Mouse (Mus musculus): Measurements from ENCODE around the gene Agap1. TPM values are rescaled to one million over a fixed set of nuclear protein-coding genes. Genes with fewer than 3 reads are reported as not detected.

The Agap1 gene
- polyA plus RNA-seq, 1 experiment from 2014 or later = 10.3 TPM

GRCm38 (mm10) chr1:89775750-89776149 lies 321.1 kb downstream of the Agap1 start:
- H3K27ac ChIP-seq = no peak overlapping the region
- no peaks in the 10 kb centered on the region for H3K27me3 ChIP-seq (ENCODE audit: insufficient read depth, poor library complexity, severe bottlenecking)
- peaks cover 14% of the 10 kb centered on the region; the same call in 1 of the 2 replicates for H3K36me3 ChIP-seq
- H3K4me3 ChIP-seq = no peak overlapping the region
- H3K4me1 ChIP-seq = peaks cover 11% of the 10 kb centered on the region
- WGBS = 68% methylated on average over 4 of the region's 4 CpGs
- DNase-seq (ENCODE audit: low spot score) = no peak
- H3K9me3 ChIP-seq = no peaks in the 10 kb centered on the region

DNA sequence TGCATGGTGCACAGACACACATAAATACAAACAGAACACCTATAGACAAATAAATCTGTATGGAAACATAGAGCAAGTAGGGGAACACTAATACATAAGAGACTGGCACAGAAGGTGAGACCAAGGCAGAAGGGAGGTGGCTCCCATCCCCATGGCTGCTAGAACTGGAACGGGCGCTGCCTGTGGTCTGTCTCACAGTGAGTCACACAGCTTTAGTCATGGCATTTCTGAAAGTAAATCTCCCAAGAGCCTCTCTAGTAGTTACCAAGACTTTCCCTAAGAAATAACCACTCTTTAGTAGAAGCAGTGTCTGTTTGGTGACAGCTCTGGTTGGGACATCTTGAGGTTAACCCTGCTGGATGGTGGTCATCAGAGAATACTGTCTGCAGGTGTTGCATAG lies 326.1 kb downstream of the Agap1 start:
- 0 out of 2 replicates have a peak, but pooled peaks cover 9% of the 10 kb centered on the region for H3K36me3 ChIP-seq
- WGBS = 81% methylated on average over 2 of the region's 2 CpGs
- no peak overlapping the region for H3K4me3 ChIP-seq
- no peak overlapping the region for H3K27ac ChIP-seq
- H3K27me3 ChIP-seq (ENCODE audit: insufficient read depth, poor library complexity, severe bottlenecking) = no peaks in the 10 kb centered on the region
- H3K4me1 ChIP-seq = peaks cover 5% of the 10 kb centered on the region; the same call in 1 of the 2 replicates
- no peaks in the 10 kb centered on the region for H3K9me3 ChIP-seq
- DNase-seq (ENCODE audit: low spot score) = no peak

DNA sequence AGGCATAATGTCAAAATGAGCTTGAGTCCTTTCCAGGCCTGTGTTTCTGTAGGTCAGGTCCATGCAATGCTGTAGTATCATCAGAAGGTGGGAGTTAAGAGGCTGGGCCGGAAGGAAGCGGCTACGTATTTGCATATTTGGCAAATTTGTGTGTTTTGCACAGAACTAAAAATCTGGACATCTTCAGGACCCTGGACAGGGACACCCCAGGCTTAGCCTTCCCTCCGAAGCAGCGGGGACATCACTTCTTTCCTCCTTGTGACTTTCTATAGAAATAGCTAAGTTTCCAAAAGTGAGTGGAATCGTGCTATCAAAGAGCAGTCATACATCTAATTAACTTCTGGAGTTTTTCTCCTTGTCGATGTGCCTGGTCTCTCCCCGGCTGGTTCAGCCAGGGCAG lies 327.3 kb downstream of the Agap1 start:
- Histone ChIP-seq H3K4me3 (no peak overlapping the region), H3K9me3 (no peaks in the 10 kb centered on the region), H3K27ac (no peak overlapping the region), H3K36me3 (0 out of 2 replicates have a peak, but pooled peaks cover 9% of the 10 kb centered on the region), H3K27me3 (ENCODE audit: insufficient read depth, poor library complexity, severe bottlenecking) (no peaks in the 10 kb centered on the region), H3K4me1 (peaks cover 12% of the 10 kb centered on the region; the same call in 1 of the 2 replicates)
- 65% methylated on average over 8 of the region's 8 CpGs for WGBS
- no peak for DNase-seq (ENCODE audit: low spot score)

GRCm38 (mm10) chr1:89786793-89787192 lies 332.2 kb downstream of the Agap1 start:
- no peaks in the 10 kb centered on the region for H3K9me3 ChIP-seq
- H3K27me3 ChIP-seq (ENCODE audit: insufficient read depth, poor library complexity, severe bottlenecking) = no peaks in the 10 kb centered on the region
- peaks cover 12% of the 10 kb centered on the region; the same call in 1 of the 2 replicates for H3K4me1 ChIP-seq
- 83% methylated on average over 6 of the region's 6 CpGs for WGBS
- H3K27ac ChIP-seq = no peak overlapping the region
- DNase-seq (ENCODE audit: low spot score) = no peak
- H3K36me3 ChIP-seq = peaks cover 12% of the 10 kb centered on the region
- no peak overlapping the region for H3K4me3 ChIP-seq

GRCm38 (mm10) chr1:89798724-89799123 lies 344.1 kb downstream of the Agap1 start:
- DNase-seq (ENCODE audit: low spot score) = no peak
- H3K9me3 ChIP-seq = no peaks in the 10 kb centered on the region
- no peak overlapping the region for H3K4me3 ChIP-seq
- 82% methylated on average over 14 of the region's 14 CpGs for WGBS
- H3K27me3 ChIP-seq (ENCODE audit: insufficient read depth, poor library complexity, severe bottlenecking) = no peaks in the 10 kb centered on the region
- 0 out of 2 replicates have a peak, but pooled peaks cover 7% of the 10 kb centered on the region for H3K36me3 ChIP-seq
- H3K4me1 ChIP-seq = peaks cover 3% of the 10 kb centered on the region; the same call in 1 of the 2 replicates
- H3K27ac ChIP-seq = no peak overlapping the region

DNA sequence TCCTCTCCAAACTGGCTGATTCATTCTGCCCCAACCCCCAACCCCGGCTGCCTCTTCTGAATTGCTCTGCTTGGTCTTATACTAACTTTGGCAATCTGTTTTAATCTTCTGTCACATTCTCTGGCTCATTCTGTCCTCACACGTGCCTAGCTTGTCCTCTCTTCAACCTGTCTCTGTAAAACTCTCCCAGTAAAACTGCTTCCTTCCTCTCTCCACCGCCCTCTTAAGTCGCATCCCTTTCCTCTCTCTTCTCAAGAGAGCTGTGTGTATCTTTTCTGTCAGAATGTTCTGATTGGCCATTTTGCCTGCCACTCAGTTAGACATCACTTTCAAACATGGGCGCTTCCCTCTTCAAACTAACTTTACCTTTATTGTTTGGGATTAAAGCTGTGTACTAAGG lies 346.9 kb downstream of the Agap1 start:
- H3K36me3 ChIP-seq = 0 out of 2 replicates have a peak, but pooled peaks cover 7% of the 10 kb centered on the region
- 75% methylated on average over 5 of the region's 5 CpGs for WGBS
- H3K27me3 ChIP-seq (ENCODE audit: insufficient read depth, poor library complexity, severe bottlenecking) = no peaks in the 10 kb centered on the region
- no peak for DNase-seq (ENCODE audit: low spot score)
- H3K9me3 ChIP-seq = no peaks in the 10 kb centered on the region
- peaks cover 3% of the 10 kb centered on the region; the same call in 1 of the 2 replicates for H3K4me1 ChIP-seq
- H3K4me3 ChIP-seq = no peak overlapping the region
- no peak overlapping the region for H3K27ac ChIP-seq

DNA sequence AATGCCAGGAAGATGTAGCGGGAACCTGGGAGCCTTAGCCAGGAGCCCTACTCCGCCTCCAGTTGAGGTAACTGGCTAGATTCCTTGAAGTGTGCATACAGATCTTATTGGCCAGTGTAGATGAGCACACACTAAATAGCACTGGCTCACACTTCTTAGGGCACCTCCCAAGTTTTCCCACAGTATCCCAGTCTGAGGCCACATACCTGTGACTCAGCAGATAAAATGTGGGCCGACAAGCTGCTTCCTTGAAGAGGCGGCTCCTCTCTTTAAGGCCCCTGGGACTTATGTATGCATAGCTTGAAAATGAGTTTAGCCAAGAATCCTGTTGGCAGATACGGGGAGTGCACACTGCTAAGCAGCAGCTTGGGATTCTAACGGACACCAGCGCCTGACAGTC lies 350.4 kb downstream of the Agap1 start:
- Histone ChIP-seq H3K27ac (no peak overlapping the region), H3K9me3 (no peaks in the 10 kb centered on the region), H3K27me3 (ENCODE audit: insufficient read depth, poor library complexity, severe bottlenecking) (no peaks in the 10 kb centered on the region), H3K4me1 (peaks cover 3% of the 10 kb centered on the region; the same call in 1 of the 2 replicates), H3K4me3 (no peak overlapping the region), H3K36me3 (no peaks in the 10 kb centered on the region)
- 86% methylated on average over 7 of the region's 7 CpGs for WGBS
- DNase-seq (ENCODE audit: low spot score) = no peak

DNA sequence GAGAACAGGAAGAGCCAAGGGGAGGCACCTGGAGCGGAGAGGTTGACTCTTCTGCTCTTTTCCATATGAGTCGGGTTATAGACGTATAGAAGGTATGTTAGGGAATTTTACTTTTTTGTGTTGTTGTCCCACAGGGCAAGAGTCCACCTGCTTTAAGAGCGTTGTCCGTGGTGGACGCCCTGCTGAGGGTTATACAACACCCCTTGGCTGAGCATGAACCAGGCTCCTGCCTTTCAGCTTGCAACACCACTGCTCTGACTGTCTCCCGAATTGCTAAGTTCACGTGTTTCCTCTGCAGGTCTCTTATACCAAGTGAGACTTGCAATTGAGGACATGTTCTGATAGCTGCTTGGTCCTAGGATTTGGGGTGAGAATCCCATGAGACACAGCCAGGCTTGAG lies 358.2 kb downstream of the Agap1 start:
- no peaks in the 10 kb centered on the region for H3K36me3 ChIP-seq
- no peak for DNase-seq (ENCODE audit: low spot score)
- H3K27ac ChIP-seq = no peak overlapping the region
- H3K4me3 ChIP-seq = no peak overlapping the region
- no peaks in the 10 kb centered on the region for H3K27me3 ChIP-seq (ENCODE audit: insufficient read depth, poor library complexity, severe bottlenecking)
- no peaks in the 10 kb centered on the region for H3K9me3 ChIP-seq
- peaks cover 8% of the 10 kb centered on the region; the same call in 1 of the 2 replicates for H3K4me1 ChIP-seq
- 93% methylated on average over 8 of the region's 8 CpGs for WGBS

DNA sequence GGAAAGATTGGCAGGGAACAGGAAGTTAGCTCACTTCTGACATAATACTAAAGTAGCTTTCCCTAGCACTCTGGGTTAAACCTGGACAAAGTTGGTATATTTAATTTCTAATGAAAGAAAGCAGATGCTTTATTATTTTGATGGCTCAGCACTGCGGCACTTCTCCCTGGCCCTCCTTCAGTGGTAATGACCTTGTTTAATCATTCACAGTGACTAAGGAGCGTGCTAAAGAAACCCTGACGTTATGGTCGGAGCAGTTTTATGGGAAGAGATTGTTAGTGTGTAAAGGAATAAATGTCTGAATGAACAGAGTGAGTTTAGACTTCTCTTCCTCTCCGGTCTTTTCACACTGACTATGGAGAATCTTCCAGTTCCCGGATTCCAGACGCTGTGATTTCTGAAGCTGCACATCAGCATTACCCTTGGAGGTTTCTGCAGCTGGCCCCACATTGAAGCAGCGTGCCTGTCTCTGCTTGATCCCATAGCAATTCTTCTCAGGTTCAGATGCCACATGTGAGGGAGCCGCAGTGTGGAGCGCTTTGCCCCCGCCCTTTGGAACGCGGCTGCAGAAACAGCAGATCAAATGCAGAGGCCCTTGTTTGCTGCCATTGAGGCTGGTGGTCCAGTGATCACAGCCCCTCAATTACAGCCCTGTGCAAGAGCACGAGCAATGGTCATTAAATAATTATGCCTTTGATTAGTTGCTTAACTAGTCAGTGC lies 362.0 kb downstream of the Agap1 start:
- 75% methylated on average over 14 of the region's 14 CpGs for WGBS
- Histone ChIP-seq H3K36me3 (no peaks in the 10 kb centered on the region), H3K4me3 (no peak overlapping the region), H3K27ac (no peak overlapping the region), H3K9me3 (no peaks in the 10 kb centered on the region), H3K4me1 (0 out of 2 replicates have a peak, but pooled peaks cover 3% of the 10 kb centered on the region), H3K27me3 (ENCODE audit: insufficient read depth, poor library complexity, severe bottlenecking) (no peaks in the 10 kb centered on the region)
- DNase-seq (ENCODE audit: low spot score) = no peak

DNA sequence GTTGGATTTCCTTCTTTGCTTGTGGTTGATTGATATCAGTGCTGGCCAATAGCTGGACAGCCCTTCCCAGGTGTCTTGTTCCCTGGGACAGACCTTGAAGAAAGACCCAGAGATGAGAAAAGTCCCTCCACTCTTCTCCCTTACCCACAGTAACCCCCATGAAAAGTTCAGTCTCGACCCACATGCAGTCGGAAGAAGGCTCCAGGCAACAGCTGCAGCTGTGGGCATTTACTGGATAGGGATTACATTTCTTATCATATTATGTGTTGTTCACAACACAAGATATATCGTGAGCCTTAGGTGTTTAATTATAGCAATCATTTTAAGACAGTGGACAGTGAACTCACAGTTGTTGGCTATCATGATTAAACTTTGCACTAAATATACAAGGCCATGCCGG lies 367.2 kb downstream of the Agap1 start:
- 83% methylated on average over 4 of the region's 4 CpGs for whole genome bisulfite sequencing
- no peaks in the 10 kb centered on the region for H3K4me1 ChIP-seq
- H3K27me3 ChIP-seq (ENCODE audit: insufficient read depth, poor library complexity, severe bottlenecking) = no peaks in the 10 kb centered on the region; the same call in 1 of the 2 replicates
- DNase-seq (ENCODE audit: low spot score) = no peak
- no peaks in the 10 kb centered on the region for H3K9me3 ChIP-seq
- no peak overlapping the region for H3K27ac ChIP-seq
- no peak overlapping the region for H3K4me3 ChIP-seq
- H3K36me3 ChIP-seq = no peaks in the 10 kb centered on the region

- no peak overlapping the region for H3K27ac ChIP-seq
- H3K4me3 ChIP-seq = no peak overlapping the region
- H3K9me3 ChIP-seq = no peaks in the 10 kb centered on the region
- no peaks in the 10 kb centered on the region for H3K36me3 ChIP-seq
- DNase-seq (ENCODE audit: low spot score) = no peak
- H3K4me1 ChIP-seq = no peaks in the 10 kb centered on the region
- H3K27me3 ChIP-seq (ENCODE audit: insufficient read depth, poor library complexity, severe bottlenecking) = no peaks in the 10 kb centered on the region; the same call in 1 of the 2 replicates
- WGBS = 94% methylated on average over 3 of the region's 3 CpGs
Observed at GRCm38 (mm10) chr1:89822431-89822830, 367.8 kb downstream of the Agap1 start.

DNA sequence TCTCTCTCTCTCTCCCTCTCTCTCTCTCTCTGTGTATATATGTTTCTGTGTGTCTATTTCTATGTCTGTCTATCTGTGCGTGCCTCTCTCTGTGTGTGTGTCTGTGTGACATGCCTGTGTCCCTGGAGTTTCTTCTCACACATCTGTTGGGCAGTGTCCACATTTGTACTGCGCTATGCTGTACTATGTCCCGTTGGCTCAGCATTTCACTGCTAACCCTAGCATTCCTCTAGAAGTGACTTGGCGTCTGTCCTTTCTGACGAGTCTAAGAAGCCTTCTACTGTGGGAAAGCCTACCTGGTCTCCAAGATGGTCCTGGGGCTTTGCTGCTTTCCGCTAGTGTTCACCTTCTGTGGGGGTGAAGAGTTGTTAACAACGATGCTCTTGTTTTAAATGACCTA lies 368.4 kb downstream of the Agap1 start:
- Histone ChIP-seq H3K9me3 (no peaks in the 10 kb centered on the region), H3K4me3 (no peak overlapping the region), H3K27ac (no peak overlapping the region), H3K4me1 (no peaks in the 10 kb centered on the region), H3K27me3 (ENCODE audit: insufficient read depth, poor library complexity, severe bottlenecking) (no peaks in the 10 kb centered on the region; the same call in 1 of the 2 replicates), H3K36me3 (no peaks in the 10 kb centered on the region)
- DNase-seq (ENCODE audit: low spot score) = no peak
- 86% methylated on average over 7 of the region's 7 CpGs for WGBS

- H3K36me3 ChIP-seq = no peaks in the 10 kb centered on the region
- H3K4me1 ChIP-seq = no peaks in the 10 kb centered on the region
- no peak for DNase-seq (ENCODE audit: low spot score)
- no peaks in the 10 kb centered on the region; the same call in 1 of the 2 replicates for H3K27me3 ChIP-seq (ENCODE audit: insufficient read depth, poor library complexity, severe bottlenecking)
- no peak overlapping the region for H3K4me3 ChIP-seq
- no peak overlapping the region for H3K27ac ChIP-seq
- WGBS = 82% methylated on average over 3 of the region's 3 CpGs
- no peaks in the 10 kb centered on the region for H3K9me3 ChIP-seq
Observed at GRCm38 (mm10) chr1:89827051-89827450, 372.4 kb downstream of the Agap1 start.

Data from heart, embryonic 10.5 days (tissue).